In genomic region chr7:4657521-4658127, GRCm38 (mm10) we compare ENCODE assay signal across 8 mouse cellular contexts. TPM values are rescaled to one million over a fixed set of nuclear protein-coding genes. Genes with fewer than 3 reads are reported as not detected.
A peak's percentile ranks its signal among the peaks of the same experiment; 100 is the strongest.
DNase-seq lines count a peak whose midpoint lies in the region; ATAC-seq and TF ChIP-seq lines count a peak whose summit lies in the region.

No protein-coding gene starts in this region.

- TF ChIP-seq CTCF in gastrocnemius, adult 2 months (IDR thresholded peaks at IDR 0.05) = no peak
- no peak for TF ChIP-seq CTCF in CH12.LX (conservative IDR thresholded peaks at IDR 0.05 in 1 of 2, IDR thresholded peaks at IDR 0.05 in 1 of 2; ENCODE audit: low read depth in 2 of 2, low read length in 2 of 2)

- peaks cover 8 to 38% of the 10 kb centered on the region in 2 experiments for H3K36me3 ChIP-seq in CH12.LX (replicated peaks in 1 of 2; ENCODE audit: control insufficient read depth in 1 of 2, insufficient read depth in 1 of 2, low read length in 1 of 2)
- peaks cover 67% of the 10 kb centered on the region for H3K36me3 ChIP-seq in erythroblast, embryonic 14.5 days (ENCODE audit: control insufficient read depth)
- no peaks in the 10 kb centered on the region for H3K36me3 ChIP-seq in stomach, embryonic 16.5 days (ENCODE audit: control insufficient read depth, insufficient read depth, low read length)

- TF ChIP-seq POLR2A in CH12.LX (IDR thresholded peaks at IDR 0.05; ENCODE audit: low read depth, low read length) = no peak

- no peak for DNase-seq in gastrocnemius, adult 2 months
- DNase-seq in gastrocnemius, postnatal 36 days = no peak
- no peak for DNase-seq in CH12.LX (ENCODE audit: extremely low read depth)
- DNase-seq in kidney, adult 9 months = peak; percentile 61
- DNase-seq in lung, postnatal 14 days = peak; percentile 29
- DNase-seq in adrenal gland, adult 8-10 months = no peak

- peaks cover 55% of the 10 kb centered on the region for H3K79me2 ChIP-seq in CH12.LX (replicated peaks; ENCODE audit: control insufficient read depth, extremely low read depth, insufficient read depth, poor library complexity, severe bottlenecking)

- ATAC-seq in stomach, embryonic 16.5 days (ENCODE audit: insufficient read depth, low FRiP score) = no peak

- peak overlapping the region; percentile 98 for H3K9ac ChIP-seq in CH12.LX (ENCODE audit: insufficient read depth, low read depth)
- peak overlapping the region; percentile 96 for H3K9ac ChIP-seq in stomach, embryonic 16.5 days (ENCODE audit: low read length)

- TF ChIP-seq RAD21 in CH12.LX (IDR thresholded peaks at IDR 0.05; ENCODE audit: low read depth, low read length) = no peak

- dilution Hi-C loops in CH12.LX (cut with MboI; ENCODE audit: extremely low pct_ligation_motif_present, extremely low pct_unique_long_range_greater_than_20kb, low sequenced_read_pairs) = no loop called here

- H3K27ac ChIP-seq in gastrocnemius, adult 2 months = peak overlapping the region; percentile 99
- H3K27ac ChIP-seq in CH12.LX (ENCODE audit: insufficient read depth, low read depth) = peak overlapping the region; percentile 18; the same call in 1 of the 2 replicates
- peak overlapping the region; percentile 96 for H3K27ac ChIP-seq in stomach, embryonic 16.5 days (ENCODE audit: low read length)

- H3K27me3 ChIP-seq in CH12.LX (replicated peaks) = no peaks in the 10 kb centered on the region
- H3K27me3 ChIP-seq in erythroblast, embryonic 14.5 days (ENCODE audit: control insufficient read depth) = no peaks in the 10 kb centered on the region
- H3K27me3 ChIP-seq in stomach, embryonic 16.5 days (ENCODE audit: control insufficient read depth, insufficient read depth, low read length) = no peaks in the 10 kb centered on the region

- peak overlapping the region; percentile 90 for H3K4me2 ChIP-seq in CH12.LX (ENCODE audit: insufficient read depth, low read depth, poor library complexity, severe bottlenecking)
- peak overlapping the region; percentile 86 for H3K4me2 ChIP-seq in stomach, embryonic 16.5 days (ENCODE audit: low read depth, low read length)

- 29% methylated on average over 9 of the region's 9 CpGs for WGBS in stomach, embryonic 16.5 days

- peaks cover 11 to 65% of the 10 kb centered on the region in 2 experiments for H3K4me1 ChIP-seq in CH12.LX (ENCODE audit: control insufficient read depth in 1 of 2, insufficient read depth in 2 of 2)
- H3K4me1 ChIP-seq in erythroblast, embryonic 14.5 days (ENCODE audit: control insufficient read depth) = peaks cover 70% of the 10 kb centered on the region
- H3K4me1 ChIP-seq in stomach, embryonic 16.5 days (ENCODE audit: control insufficient read depth, insufficient read depth, low read length) = peaks cover 31% of the 10 kb centered on the region

- in situ Hi-C loops in CH12.LX (cut with MboI; ENCODE audit: low pct_ligation_motif_present, low pct_unique_long_range_greater_than_20kb, low sequenced_read_pairs) = no loop called here

- H3K9me3 ChIP-seq in CH12.LX (replicated peaks; ENCODE audit: low read length) = no peaks in the 10 kb centered on the region
- no peaks in the 10 kb centered on the region for H3K9me3 ChIP-seq in erythroblast, embryonic 14.5 days (ENCODE audit: control insufficient read depth, low read length)
- H3K9me3 ChIP-seq in stomach, embryonic 16.5 days (replicated peaks; ENCODE audit: control insufficient read depth, low read length) = no peaks in the 10 kb centered on the region

- no peak for TF ChIP-seq EP300 in CH12.LX (IDR thresholded peaks at IDR 0.05; ENCODE audit: low read length)

- H3K4me3 ChIP-seq in gastrocnemius, adult 2 months = peak overlapping the region; percentile 84
- H3K4me3 ChIP-seq in CH12.LX (replicated peaks in 1 of 3; ENCODE audit: low read depth in 2 of 3, low read length in 2 of 3, poor library complexity in 1 of 3) = peak overlapping the region; percentile 80 to 94 (median 93)
- H3K4me3 ChIP-seq in erythroblast, embryonic 14.5 days (replicated peaks) = peak overlapping the region; percentile 83
- peak overlapping the region; percentile 83 for H3K4me3 ChIP-seq in stomach, embryonic 16.5 days (replicated peaks; ENCODE audit: low read length)

- intact Hi-C loops in gastrocnemius, adult 2 months (cut with DNase I) = loop anchor here (10.0 kb wide), 1 partner anchor 137 kb away; the partner anchor contains the start of gene Rpl28
- intact Hi-C loops in gastrocnemius, postnatal 36 days (cut with DNase I) = no loop called here

TF ChIP-seq in CH12.LX, 34 proteins besides CTCF, POLR2A, EP300 and RAD21:
- TF ChIP-seq CHD1 (IDR thresholded peaks at IDR 0.05; ENCODE audit: low read depth, low read length) (peak; percentile 57; the same call in 1 of the 2 replicates), SIN3A (IDR thresholded peaks at IDR 0.05; ENCODE audit: low read length) (no peak)

RNA-seq across cellular contexts. Expression of gene Ppp6r1, which starts 1.2 kb away (rescaled TPM):
- total RNA-seq in gastrocnemius, adult 2 months (2021) = 10 to 100 TPM; 45.0 to 51.2 TPM
- 10 to 100 TPM; 40.2 to 42.4 TPM for total RNA-seq in gastrocnemius, postnatal 36 days (2021)
- 85.6 and 91.2 TPM in 2 replicates for total RNA-seq in CH12.LX (2012; rRNA removed)
- 53.0 and 59.2 TPM in 2 replicates for total RNA-seq in CH12.LX (2014; rRNA removed)
- 108 and 118 TPM in 2 replicates for polyA plus RNA-seq in CH12.LX (2012; ENCODE audit: insufficient read length, low read depth)
- 23.5 and 30.2 TPM in 2 replicates for polyA plus RNA-seq in erythroblast, embryonic 14.5 days (2012)
- polyA plus RNA-seq in stomach, embryonic 16.5 days (2015; fragmentation: Nextera tagmentation; extraction: Ambion mirVana) = 2.8 and 3.8 TPM in 2 replicates
- total RNA-seq in adrenal gland, adult 8-10 months (2022) = 100 to 1,000 TPM in 1 of 4 experiments, 10 to 100 TPM in 3; 97.9 to 103 (median 98.5) TPM

RNA-seq across cellular contexts. Expression of gene Tmem86b, which starts 26.4 kb away (rescaled TPM):
- 1 to 10 TPM; 2.6 to 3.3 TPM for total RNA-seq in gastrocnemius, adult 2 months (2021)
- 1 to 10 TPM; 2.5 to 3.2 TPM for total RNA-seq in gastrocnemius, postnatal 36 days (2021)
- total RNA-seq in CH12.LX (2012; rRNA removed) = 5.9 and 7.2 TPM in 2 replicates
- total RNA-seq in CH12.LX (2014; rRNA removed) = 4.3 TPM in 2 replicates
- polyA plus RNA-seq in CH12.LX (2012; ENCODE audit: insufficient read length, low read depth) = 9.1 and 10.6 TPM in 2 replicates
- 2.3 and 2.7 TPM in 2 replicates for polyA plus RNA-seq in erythroblast, embryonic 14.5 days (2012)
- polyA plus RNA-seq in stomach, embryonic 16.5 days (2015; fragmentation: Nextera tagmentation; extraction: Ambion mirVana) = 2.3 and 3.4 TPM in 2 replicates
- 10 to 100 TPM in 2 of 4 experiments, 1 to 10 TPM in 2; 6.6 to 14.2 (median 9.5) TPM for total RNA-seq in adrenal gland, adult 8-10 months (2022)

RNA-seq across cellular contexts. Expression of gene Hspbp1, which starts 27.2 kb away (rescaled TPM):
- 10 to 100 TPM; 23.4 to 29.8 TPM for total RNA-seq in gastrocnemius, adult 2 months (2021)
- 10 to 100 TPM; 22.4 to 24.9 TPM for total RNA-seq in gastrocnemius, postnatal 36 days (2021)
- 131 and 136 TPM in 2 replicates for total RNA-seq in CH12.LX (2012; rRNA removed)
- total RNA-seq in CH12.LX (2014; rRNA removed) = 92.3 and 98.8 TPM in 2 replicates
- 82.7 and 90.6 TPM in 2 replicates for polyA plus RNA-seq in CH12.LX (2012; ENCODE audit: insufficient read length, low read depth)
- polyA plus RNA-seq in erythroblast, embryonic 14.5 days (2012) = 12.9 and 13.0 TPM in 2 replicates
- polyA plus RNA-seq in stomach, embryonic 16.5 days (2015; fragmentation: Nextera tagmentation; extraction: Ambion mirVana) = 77.2 and 88.0 TPM in 2 replicates
- 10 to 100 TPM; 43.1 to 66.5 (median 50.5) TPM for total RNA-seq in adrenal gland, adult 8-10 months (2022)

RNA-seq across cellular contexts. Expression of gene Brsk1, which starts 32.8 kb away (rescaled TPM):
- total RNA-seq in gastrocnemius, adult 2 months (2021) = under 1 TPM; 0.48 to 0.75 TPM
- total RNA-seq in gastrocnemius, postnatal 36 days (2021) = 1 to 10 TPM in 1 of 2 experiments, under 1 TPM in 1; 0.54 to 1.6 TPM
- total RNA-seq in CH12.LX (2012; rRNA removed) = 0.21 and 0.25 TPM in 2 replicates
- total RNA-seq in CH12.LX (2014; rRNA removed) = not detected in 2 replicates
- not detected in 2 replicates for polyA plus RNA-seq in CH12.LX (2012; ENCODE audit: insufficient read length, low read depth)
- 0.01 TPM in 1 of 2 replicates, not detected in the other for polyA plus RNA-seq in erythroblast, embryonic 14.5 days (2012)
- polyA plus RNA-seq in stomach, embryonic 16.5 days (2015; fragmentation: Nextera tagmentation; extraction: Ambion mirVana) = 0.86 and 0.88 TPM in 2 replicates
- total RNA-seq in adrenal gland, adult 8-10 months (2022) = 1 to 10 TPM; 4.2 to 8.0 (median 7.4) TPM

RNA-seq across cellular contexts. Expression of gene Ptprh, which starts 53.8 kb away (rescaled TPM):
- total RNA-seq in gastrocnemius, adult 2 months (2021) = not detected
- not detected for total RNA-seq in gastrocnemius, postnatal 36 days (2021)
- not detected in 2 replicates for total RNA-seq in CH12.LX (2012; rRNA removed)
- total RNA-seq in CH12.LX (2014; rRNA removed) = not detected in 2 replicates
- not detected in 2 replicates for polyA plus RNA-seq in CH12.LX (2012; ENCODE audit: insufficient read length, low read depth)
- polyA plus RNA-seq in erythroblast, embryonic 14.5 days (2012) = not detected in 2 replicates
- polyA plus RNA-seq in stomach, embryonic 16.5 days (2015; fragmentation: Nextera tagmentation; extraction: Ambion mirVana) = 0.92 and 1.0 TPM in 2 replicates
- not detected for total RNA-seq in adrenal gland, adult 8-10 months (2022)

Comparison
In these comparisons a context has a peak if more than half of its experiments do, and no peak if none do; other contexts are left out.
1. DNase-seq: peak in kidney, adult 9 months (single experiment) and lung, postnatal 14 days (single experiment); none in gastrocnemius, adult 2 months (single experiment), gastrocnemius, postnatal 36 days (0 of 2), CH12.LX (single experiment) and adrenal gland, adult 8-10 months (single experiment).
2. H3K27ac ChIP-seq: peak in every context shown above with its lines; median percentile 99 in gastrocnemius, adult 2 months; 96 in stomach, embryonic 16.5 days; 18 in CH12.LX.
3. Peak in every context shown above with its lines, with median percentiles within 50 percentile points of each other: H3K4me3 ChIP-seq.